Mouse (Mus musculus) midbrain, embryonic 16.5 days (tissue): ENCODE data around the gene Zdhhc11. TPM values are rescaled to one million over a fixed set of nuclear protein-coding genes. Genes with fewer than 3 reads are reported as not detected.

Source experiments
- ATAC-seq: fragments of 200-750 bp; cut with Nextera tagmentation; 2 replicates; pipeline ENCODE4 v1.8.0; 2017; ENCODE audit warnings: moderate TSS enrichment
- H3K27ac ChIP-seq: fragments of 300-500 bp; sonication (generic); 2 replicates; pipeline ENCODE4 v1.5.1; 2014; ENCODE audit warnings: mild to moderate bottlenecking, low read length, mixed read lengths
- H3K27me3 ChIP-seq: fragments of 300-500 bp; sonication (generic); 2 replicates; pipeline ENCODE4 v1.6.1; 2014; ENCODE audit warnings: low read depth, low read length, mixed read lengths; ENCODE audit not compliant: control insufficient read depth, insufficient read depth
- H3K36me3 ChIP-seq: fragments of 300-500 bp; sonication (generic); 2 replicates; pipeline ENCODE4 v1.6.1; 2014; ENCODE audit warnings: mild to moderate bottlenecking, low read length, moderate library complexity, mixed read lengths; ENCODE audit not compliant: control insufficient read depth, insufficient read depth
- H3K4me1 ChIP-seq: fragments of 300-500 bp; sonication (generic); 2 replicates; pipeline ENCODE4 v1.6.1; 2014; ENCODE audit warnings: mild to moderate bottlenecking, low read length, mixed read lengths; ENCODE audit not compliant: control insufficient read depth, insufficient read depth
- H3K4me2 ChIP-seq: fragments of 300-500 bp; sonication (generic); 2 replicates; pipeline ENCODE4 v1.6.1; 2014; ENCODE audit warnings: mild to moderate bottlenecking, low read length, mixed read lengths
- H3K4me3 ChIP-seq: fragments of 300-500 bp; sonication (generic); 2 replicates; pipeline ENCODE4 v1.5.1; 2014; ENCODE audit warnings: low read depth, mild to moderate bottlenecking, low read length, moderate library complexity, mixed read lengths
- H3K9ac ChIP-seq: fragments of 300-500 bp; sonication (generic); 2 replicates; pipeline ENCODE4 v1.6.1; 2014; ENCODE audit warnings: low read depth, low read length, mixed read lengths
- H3K9me3 ChIP-seq: fragments of 300-500 bp; sonication (generic); replicated peaks from 2 replicates; pipeline ENCODE4 v1.6.1; 2014; ENCODE audit warnings: mild to moderate bottlenecking, low read length, mixed read lengths; ENCODE audit not compliant: control insufficient read depth, poor library complexity, severe bottlenecking
- WGBS: fragments of 180-500 bp; shearing (Covaris S2); extraction: QIAGEN DNeasy Blood & Tissue Kit; methylation state at CpG from one replicate; pipeline ENCODE4 v1.1.7; 2014; 5-methylcytosine and 5-hydroxymethylcytosine counted together
- microRNA-seq: library from miRNA; unstranded; fragments of <30 nt; microRNA quantifications from one replicate; pipeline ENCODE4, GENCODE M21; 2017
- polyA plus RNA-seq: library from polyadenylated mRNA; unstranded; fragments of >200 nt; fragmentation: Nextera tagmentation; extraction: Ambion mirVana; gene quantifications from 2 replicates; pipeline ENCODE4 v1.2.1, GENCODE M21; 2015

The Zdhhc11 gene
- polyA plus RNA-seq, 1 experiment from 2014 or later = not detected

- Histone ChIP-seq H3K36me3 (peaks cover 6% of the 10 kb centered on the region), H3K4me1 (no peaks in the 10 kb centered on the region), H3K27ac (no peak overlapping the region), H3K9ac (no peak overlapping the region), H3K27me3 (no peaks in the 10 kb centered on the region), H3K9me3 (no peaks in the 10 kb centered on the region), H3K4me3 (no peak overlapping the region), H3K4me2 (no peak overlapping the region)
- 84% methylated on average over 2 of the region's 2 CpGs for WGBS
- no peak for ATAC-seq
These were observed 71.1 kb downstream of the Zdhhc11 start for GRCm38 (mm10) chr13:74034756-74035155.

GRCm38 (mm10) chr13:74035776-74036175 lies 72.1 kb downstream of the Zdhhc11 start:
- no peaks in the 10 kb centered on the region for H3K9me3 ChIP-seq
- no peak overlapping the region for H3K4me2 ChIP-seq
- no peaks in the 10 kb centered on the region for H3K4me1 ChIP-seq
- H3K36me3 ChIP-seq = peaks cover 6% of the 10 kb centered on the region
- ATAC-seq = no peak
- WGBS = 94% methylated on average over 2 of the region's 2 CpGs
- no peak overlapping the region for H3K4me3 ChIP-seq
- H3K27ac ChIP-seq = no peak overlapping the region
- H3K27me3 ChIP-seq = no peaks in the 10 kb centered on the region
- H3K9ac ChIP-seq = no peak overlapping the region

- Histone ChIP-seq H3K27ac (no peak overlapping the region), H3K9me3 (no peaks in the 10 kb centered on the region), H3K9ac (no peak overlapping the region), H3K4me2 (no peak overlapping the region), H3K4me1 (no peaks in the 10 kb centered on the region), H3K36me3 (peaks cover 4% of the 10 kb centered on the region; the same call in 1 of the 2 replicates), H3K4me3 (no peak overlapping the region), H3K27me3 (no peaks in the 10 kb centered on the region)
- ATAC-seq = no peak
- 96% methylated on average over 3 of the region's 3 CpGs for WGBS
These were observed 76.3 kb downstream of the Zdhhc11 start for GRCm38 (mm10) chr13:74039926-74040325.

Small RNA genes within 50 kb of the gene (microRNA-seq; reads per million reads assigned to microRNA genes)
- gene Gm25197 = not detected

Other genes with a start within 250 kb of the Zdhhc11 start
- gene Slc12a7, start 230.8 kb upstream of the Zdhhc11 start, polyA plus RNA-seq = 7.5 and 9.6 TPM in 2 replicates
- 15.5 and 20.6 TPM in 2 replicates for gene Nkd2, start 116.2 kb upstream of the Zdhhc11 start, polyA plus RNA-seq
- 10.4 and 11.8 TPM in 2 replicates for gene Trip13, start 26.1 kb upstream of the Zdhhc11 start, polyA plus RNA-seq
- gene Brd9, start 26.0 kb upstream of the Zdhhc11 start, polyA plus RNA-seq = 98.6 and 99.0 TPM in 2 replicates
- 13.9 and 16.1 TPM in 2 replicates for gene Tppp, start 45.6 kb downstream of the Zdhhc11 start, polyA plus RNA-seq
- gene Cep72, start 98.4 kb downstream of the Zdhhc11 start, polyA plus RNA-seq = 6.7 and 7.7 TPM in 2 replicates
- 0.13 and 0.41 TPM in 2 replicates for gene Slc9a3, start 157.6 kb downstream of the Zdhhc11 start, polyA plus RNA-seq
- gene Exoc3, start 244.9 kb downstream of the Zdhhc11 start, polyA plus RNA-seq = 113 and 123 TPM in 2 replicates